Mouse (Mus musculus) liver, embryonic 14.5 days (tissue): ENCODE measurements around the gene Vmn1r66.

ENCODE experiments used
- CTCF ChIP-seq: IDR thresholded peaks from 2 replicates; pipeline ENCODE4 v1.5.1; 2016; ENCODE audit warnings: antibody characterized with exemption, low read depth, control low read depth
- EP300 ChIP-seq: IDR thresholded peaks from 2 replicates; pipeline ENCODE4 v1.6.1; 2016; ENCODE audit warnings: antibody characterized with exemption, low read depth

- TF ChIP-seq CTCF (no peak), EP300 (no peak)
Measured at GRCm38 (mm10) chr7:10249146-10249545, 28.7 kb downstream of the Vmn1r66 start.
